Mouse (Mus musculus): ENCODE measurements around the gene Rbfox2.
"Not testable (repeated sequence)": the region's sequence is repeated elsewhere in the genome, so short reads cannot be mapped to it uniquely, and the experiment has no call there.

- TF ChIP-seq CTCF (IDR thresholded peaks at IDR 0.05; ENCODE audit: low read depth, low read length); POLR2AphosphoS5 (IDR thresholded peaks at IDR 0.05; ENCODE audit: insufficient replicate concordance, low read depth, low read length); GATA1 (IDR thresholded peaks at IDR 0.05; ENCODE audit: borderline replicate concordance, low read length); TAL1 (conservative IDR thresholded peaks at IDR 0.05; ENCODE audit: low read depth, low read length); GATA2 (IDR thresholded peaks at IDR 0.05; ENCODE audit: borderline replicate concordance, low read depth, low read length): not testable (repeated sequence)
Measured at GRCm38 (mm10) chr15:77269496-77269895, 37.3 kb downstream of the Rbfox2 start.

All from G1E (cell line).